Mouse (Mus musculus): ENCODE measurements at regions not wholly inside any gene's neighbourhood (a gene's known extent, or its start where the extent isn't known, plus 50 kb on each side); places are given as distances from the start of the nearest gene placed in this dataset.

GRCm38 (mm10) chr3:101516781-101517499, 87.5 kb downstream of the Atp1a1 start:
- Histone ChIP-seq H3K9me3 (ENCODE audit: control insufficient read depth, low read depth, low read length) (no peaks in the 10 kb centered on the region), H3K9ac (replicated peaks; ENCODE audit: low read depth, low read length) (no peak overlapping the region), H3K4me3 (ENCODE audit: low read depth, low read length) (no peak overlapping the region), H3K36me3 (ENCODE audit: control insufficient read depth, insufficient read depth, low read length) (no peaks in the 10 kb centered on the region), H3K4me1 (ENCODE audit: control insufficient read depth, insufficient read depth, low read length) (peaks cover 17% of the 10 kb centered on the region), H3K4me2 (replicated peaks; ENCODE audit: low read depth, low read length) (no peak overlapping the region), H3K27me3 (ENCODE audit: control insufficient read depth, insufficient read depth, low read length) (no peaks in the 10 kb centered on the region), H3K27ac (ENCODE audit: low read length) (peak overlapping the region; percentile 73)
- WGBS, result 45% methylated on average over 15 of the region's 15 CpGs
- ATAC-seq (ENCODE audit: insufficient number of reproducible peaks, insufficient read depth, low FRiP score, low read depth), result peak; percentile 60

GRCm38 (mm10) chr3:101515566-101515965, 88.9 kb downstream of the Atp1a1 start:
- Histone ChIP-seq H3K9me3 (ENCODE audit: control insufficient read depth, low read depth, low read length) (0 out of 2 replicates have a peak, but pooled peaks cover 4% of the 10 kb centered on the region), H3K36me3 (ENCODE audit: control insufficient read depth, insufficient read depth, low read length) (no peaks in the 10 kb centered on the region), H3K4me1 (ENCODE audit: control insufficient read depth, insufficient read depth, low read length) (peaks cover 17% of the 10 kb centered on the region), H3K27me3 (ENCODE audit: control insufficient read depth, insufficient read depth, low read length) (no peaks in the 10 kb centered on the region), H3K4me2 (replicated peaks; ENCODE audit: low read depth, low read length) (no peak overlapping the region), H3K9ac (replicated peaks; ENCODE audit: low read depth, low read length) (no peak overlapping the region), H3K27ac (ENCODE audit: low read length) (no peak overlapping the region; the same call in 1 of the 2 replicates), H3K4me3 (ENCODE audit: low read depth, low read length) (no peak overlapping the region)
- ATAC-seq (ENCODE audit: insufficient number of reproducible peaks, insufficient read depth, low FRiP score, low read depth), result no peak
- WGBS, result 93% methylated on average over 7 of the region's 7 CpGs

DNA sequence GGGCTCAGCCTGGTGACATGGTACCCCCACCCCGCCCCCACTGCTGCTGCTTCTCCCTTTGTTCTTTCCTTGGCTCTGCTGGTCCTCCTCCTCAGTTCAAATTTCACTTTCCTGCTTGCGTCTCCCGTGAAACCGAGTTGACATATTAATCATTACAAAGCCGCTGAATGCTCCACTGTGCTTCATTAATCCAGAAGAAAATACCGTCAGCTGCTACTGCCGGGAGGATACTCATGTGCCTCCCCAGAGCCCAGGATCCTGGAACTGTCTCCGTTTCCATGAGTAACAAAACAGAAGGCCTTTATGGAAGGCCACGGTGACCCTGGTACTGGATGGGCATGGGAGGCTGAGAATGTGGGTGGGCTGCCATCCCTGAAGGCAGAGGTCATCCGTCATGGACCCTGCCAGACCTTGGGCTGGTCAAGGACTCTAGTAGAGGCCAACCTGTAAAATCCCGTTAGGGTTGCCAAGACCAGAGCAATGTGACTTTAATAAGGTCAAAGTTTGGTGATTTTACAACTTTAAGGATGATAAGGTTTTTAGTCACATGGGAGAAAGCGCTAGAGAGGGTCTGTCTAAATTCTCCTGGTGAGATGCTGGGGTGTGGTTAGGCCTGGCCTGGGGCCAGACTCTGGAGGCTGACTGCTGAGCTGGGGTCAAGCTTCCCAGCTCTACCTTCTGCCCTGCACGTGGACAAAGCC, 90.7 kb downstream of the Atp1a1 start:
- peaks cover 17% of the 10 kb centered on the region for H3K4me1 ChIP-seq (ENCODE audit: control insufficient read depth, insufficient read depth, low read length)
- no peak for ATAC-seq (ENCODE audit: insufficient number of reproducible peaks, insufficient read depth, low FRiP score, low read depth)

More for the DNA sequence above, 90.7 kb downstream of the Atp1a1 start:
- H3K36me3 ChIP-seq (ENCODE audit: control insufficient read depth, insufficient read depth, low read length), result no peaks in the 10 kb centered on the region
- H3K27ac ChIP-seq (ENCODE audit: low read length), result no peak overlapping the region
- 24% methylated on average over 13 of the region's 13 CpGs for WGBS
- no peak overlapping the region for H3K4me2 ChIP-seq (replicated peaks; ENCODE audit: low read depth, low read length)
- no peaks in the 10 kb centered on the region for H3K27me3 ChIP-seq (ENCODE audit: control insufficient read depth, insufficient read depth, low read length)
- 0 out of 2 replicates have a peak, but pooled peaks cover 4% of the 10 kb centered on the region for H3K9me3 ChIP-seq (ENCODE audit: control insufficient read depth, low read depth, low read length)
- no peak overlapping the region for H3K9ac ChIP-seq (replicated peaks; ENCODE audit: low read depth, low read length)
- no peak overlapping the region for H3K4me3 ChIP-seq (ENCODE audit: low read depth, low read length)

Data from stomach, embryonic 14.5 days (tissue).